Mouse (Mus musculus) stomach, postnatal 0 days (tissue): Measurements from ENCODE around the gene Rab11fip4.

ENCODE experiments used
- CTCF ChIP-seq: IDR thresholded peaks from 2 replicates; pipeline ENCODE4 v1.5.1; 2016; ENCODE audit warnings: antibody characterized with exemption, low read depth, mild to moderate bottlenecking, moderate library complexity
- EP300 ChIP-seq: optimal IDR thresholded peaks from 2 replicates; pipeline ENCODE3; 2016; ENCODE audit warnings: antibody characterized with exemption

DNA sequence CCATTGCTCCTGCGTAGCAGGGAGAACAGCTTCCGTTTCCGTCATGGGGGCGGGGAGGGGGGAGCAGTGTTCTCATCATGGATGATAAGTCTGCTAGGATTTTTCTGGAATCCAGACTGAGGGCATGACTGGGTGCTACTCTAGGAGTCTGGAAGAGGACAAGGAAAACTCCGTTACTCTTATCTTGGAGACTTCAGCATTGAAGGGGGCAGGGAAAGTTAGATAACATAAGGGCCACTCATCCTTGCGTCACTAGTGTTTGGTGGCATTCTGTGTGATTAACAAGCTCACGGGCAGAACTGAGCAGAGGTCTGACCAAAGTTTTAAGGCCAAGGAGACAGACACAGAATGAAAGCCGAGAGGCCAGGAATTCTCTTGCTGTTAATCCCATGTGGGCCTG lies 42.4 kb downstream of the Rab11fip4 start:
- no peak for TF ChIP-seq EP300
- no peak for TF ChIP-seq CTCF
